In the genomic region with DNA sequence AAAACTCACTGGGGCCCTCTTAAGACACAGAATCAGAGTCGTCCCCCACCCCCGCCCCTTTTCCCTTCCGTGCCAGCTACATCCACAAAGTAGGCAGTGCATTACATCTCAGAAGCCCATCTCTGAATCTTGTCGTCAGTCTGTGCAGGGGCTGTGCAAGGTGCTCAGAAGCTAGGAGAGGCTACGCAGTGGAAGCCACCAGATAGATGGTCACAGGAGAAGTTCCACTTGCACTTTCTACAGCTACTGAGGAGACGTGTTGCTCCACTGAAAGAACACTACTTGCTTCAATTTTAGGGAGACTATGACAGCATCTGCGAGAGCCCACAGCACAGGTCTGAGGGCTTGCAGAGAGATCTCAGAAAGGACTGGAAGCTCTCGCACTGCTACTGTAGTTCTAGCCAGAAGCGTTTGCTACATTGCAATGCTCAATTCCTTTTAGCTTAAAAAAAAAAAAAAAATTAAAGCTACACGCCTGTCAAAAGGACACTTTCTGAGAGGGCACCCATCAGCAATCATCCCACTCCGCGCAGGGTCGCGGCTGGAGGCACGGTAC, we compare ENCODE assay signal across 8 mouse cellular contexts. TPM values are rescaled to one million over a fixed set of nuclear protein-coding genes. Genes with fewer than 3 reads are reported as not detected.
A peak's percentile ranks its signal among the peaks of the same experiment; 100 is the strongest.
DNase-seq lines count a peak whose midpoint lies in the region; ATAC-seq and TF ChIP-seq lines count a peak whose summit lies in the region.

No protein-coding gene starts in this region.

- DNase-seq in frontal cortex, adult 2 months (ENCODE audit: extremely low spot score in 1 of 2, low spot score in 1 of 2), result no peak
- DNase-seq in embryo, embryonic 10.5 days (ENCODE audit: low spot score), result peak; percentile 54
- DNase-seq in urinary bladder, postnatal 10 days (ENCODE audit: low spot score), result no peak

- peaks cover 9% of the 10 kb centered on the region for H3K4me1 ChIP-seq in hindbrain, embryonic 16.5 days (ENCODE audit: control insufficient read depth, insufficient read depth, low read depth, low read length)
- peaks cover 19% of the 10 kb centered on the region for H3K4me1 ChIP-seq in midbrain, embryonic 13.5 days (replicated peaks)

- peak overlapping the region; percentile 27 for H3ac ChIP-seq in C2C12 (ENCODE audit: control insufficient read depth, insufficient read length, low read depth)

- H3K79me2 ChIP-seq in C2C12 (ENCODE audit: control insufficient read depth, insufficient read depth), result peaks cover 34% of the 10 kb centered on the region

- peak overlapping the region; percentile 92 for H3K4me2 ChIP-seq in hindbrain, embryonic 16.5 days (ENCODE audit: low read length)
- H3K4me2 ChIP-seq in midbrain, embryonic 13.5 days (replicated peaks), result peak overlapping the region; percentile 76

- peaks cover 14% of the 10 kb centered on the region for H3K27me3 ChIP-seq in C2C12 (ENCODE audit: control insufficient read depth, insufficient read depth, insufficient read length)
- H3K27me3 ChIP-seq in hindbrain, embryonic 16.5 days (replicated peaks; ENCODE audit: control insufficient read depth, insufficient read depth, low read length), result no peaks in the 10 kb centered on the region
- peaks cover 5% of the 10 kb centered on the region; the same call in 1 of the 2 replicates for H3K27me3 ChIP-seq in midbrain, embryonic 13.5 days

- no peaks in the 10 kb centered on the region for H3K36me3 ChIP-seq in C2C12 (ENCODE audit: control insufficient read depth, insufficient read depth)
- H3K36me3 ChIP-seq in hindbrain, embryonic 16.5 days (ENCODE audit: control insufficient read depth, insufficient read depth, low read length), result no peaks in the 10 kb centered on the region
- H3K36me3 ChIP-seq in midbrain, embryonic 13.5 days, result no peaks in the 10 kb centered on the region

- H3K9me3 ChIP-seq in hindbrain, embryonic 16.5 days (ENCODE audit: control insufficient read depth, low read length), result no peaks in the 10 kb centered on the region
- H3K9me3 ChIP-seq in midbrain, embryonic 13.5 days, result no peaks in the 10 kb centered on the region

- 2% methylated on average over 15 of the region's 15 CpGs for WGBS in hindbrain, embryonic 16.5 days
- 3% methylated on average over 15 of the region's 15 CpGs for WGBS in midbrain, embryonic 13.5 days

- peak; percentile 21 for ATAC-seq in frontal cortex, adult (ENCODE audit: low TSS enrichment)
- ATAC-seq in hindbrain, embryonic 16.5 days, result peak; percentile 32; the same call in 1 of the 2 replicates
- peak; percentile 14 for ATAC-seq in midbrain, embryonic 13.5 days
- no peak for ATAC-seq in megakaryocyte progenitor cell, adult 5-6 weeks (replicated peaks; ENCODE audit: poor library complexity)

- no peak for TF ChIP-seq CTCF in C2C12 (IDR thresholded peaks at IDR 0.05; ENCODE audit: control insufficient read depth, insufficient read depth, insufficient read length)

- H3K27ac ChIP-seq in hindbrain, embryonic 16.5 days (ENCODE audit: low read depth, low read length), result peak overlapping the region; percentile 80
- peak overlapping the region; percentile 86 for H3K27ac ChIP-seq in midbrain, embryonic 13.5 days

- peak overlapping the region; percentile 91 for H3K9ac ChIP-seq in hindbrain, embryonic 16.5 days (ENCODE audit: low read depth, low read length)
- peak overlapping the region; percentile 89 for H3K9ac ChIP-seq in midbrain, embryonic 13.5 days (replicated peaks)

- H3K79me3 ChIP-seq in C2C12 (ENCODE audit: low read depth), result peaks cover 9% of the 10 kb centered on the region

- H3K4me3 ChIP-seq in C2C12 (ENCODE audit: insufficient read depth, poor library complexity, severe bottlenecking), result peak overlapping the region; percentile 65
- H3K4me3 ChIP-seq in hindbrain, embryonic 16.5 days (ENCODE audit: low read length), result peak overlapping the region; percentile 71
- peak overlapping the region; percentile 90 for H3K4me3 ChIP-seq in midbrain, embryonic 13.5 days (replicated peaks)

TF ChIP-seq in C2C12, 6 proteins besides CTCF, POLR2A, EP300 and RAD21:
- no peak for TF ChIP-seq CEBPB (IDR thresholded peaks at IDR 0.05; ENCODE audit: low read depth)

RNA-seq across cellular contexts. Expression of gene Mpp6, which starts 0.8 kb away (rescaled TPM):
- polyA plus RNA-seq in frontal cortex, adult 2 months (2012; rRNA removed), result 45.7 and 64.0 TPM in 2 replicates
- 22.6 TPM for polyA plus RNA-seq in C2C12 (2012; fragmentation: generic; extraction: Trizol)
- polyA plus RNA-seq in hindbrain, embryonic 16.5 days (2015; fragmentation: Nextera tagmentation; extraction: Ambion mirVana), result 51.5 and 59.2 TPM in 2 replicates
- polyA plus RNA-seq in midbrain, embryonic 13.5 days (2015; fragmentation: Nextera tagmentation; extraction: Ambion mirVana), result 49.4 TPM in 2 replicates
- 179 and 186 TPM in 2 replicates for total RNA-seq in megakaryocyte progenitor cell, adult 5-6 weeks (2015)
- 278 and 339 TPM in 2 replicates for total RNA-seq in megakaryocyte progenitor cell, adult 5-6 weeks (2017)
